In genomic region chr11:95350960-95351359, GRCm38 (mm10) we compare ENCODE assay signal across 12 mouse cellular contexts. TPM values are rescaled to one million over a fixed set of nuclear protein-coding genes. Genes with fewer than 3 reads are reported as not detected.
DNase-seq lines count a peak whose midpoint lies in the region; ATAC-seq and TF ChIP-seq lines count a peak whose summit lies in the region.
"Had no signal": no experiment of that assay in that cellular context is flagged by ENCODE, and none has a peak within 500 bp of the region (broad histone marks: within the 10 kb centered on the region; RNA-seq: fewer than 3 reads in every experiment).

No protein-coding gene starts in this region.

- peaks cover 12% of the 10 kb centered on the region; the same call in 1 of the 2 replicates for H3K36me3 ChIP-seq in kidney, embryonic 14.5 days (ENCODE audit: control insufficient read depth, insufficient read depth, low read length)
- H3K36me3 ChIP-seq in MEL (ENCODE audit: control insufficient read depth in 1 of 2, insufficient read depth in 2 of 2, low read length in 2 of 2) = peaks cover 15 to 33% of the 10 kb centered on the region in 2 experiments
- H3K36me3 ChIP-seq in stomach, postnatal 0 days (ENCODE audit: control insufficient read depth, insufficient read depth, low read length) = no peaks in the 10 kb centered on the region; the same call in 1 of the 2 replicates
- no peaks in the 10 kb centered on the region for H3K36me3 ChIP-seq in midbrain, embryonic 11.5 days (ENCODE audit: control insufficient read depth, insufficient read depth, low read length)

- 91% methylated on average over 3 of the region's 3 CpGs for WGBS in kidney, embryonic 14.5 days
- WGBS in stomach, postnatal 0 days = 66% methylated on average over 3 of the region's 3 CpGs
- 93% methylated on average over 3 of the region's 3 CpGs for WGBS in midbrain, embryonic 11.5 days

- no peaks in the 10 kb centered on the region; the same call in 1 of the 2 replicates for H3K79me2 ChIP-seq in MEL (ENCODE audit: control insufficient read depth, insufficient read depth, low read length, poor library complexity)

- no peaks in the 10 kb centered on the region for H3K9me3 ChIP-seq in kidney, embryonic 14.5 days (ENCODE audit: control insufficient read depth, low read length)
- no peaks in the 10 kb centered on the region for H3K9me3 ChIP-seq in MEL (replicated peaks; ENCODE audit: insufficient read depth, low read length)
- no peaks in the 10 kb centered on the region for H3K9me3 ChIP-seq in stomach, postnatal 0 days (ENCODE audit: control insufficient read depth, low read length)
- no peaks in the 10 kb centered on the region for H3K9me3 ChIP-seq in midbrain, embryonic 11.5 days (ENCODE audit: control insufficient read depth, low read length)
- H3K9me3 ChIP-seq: embryonic facial prominence, embryonic 15.5 days had no signal

- no peak for TF ChIP-seq EP300 in MEL (IDR thresholded peaks at IDR 0.05; ENCODE audit: low read depth in 1 of 2, low read length in 2 of 2)
- no peak for TF ChIP-seq EP300 in stomach, postnatal 0 days (optimal IDR thresholded peaks at IDR 0.05)

- no peak overlapping the region for H3K9ac ChIP-seq in kidney, embryonic 14.5 days (ENCODE audit: low read depth, low read length)
- H3K9ac ChIP-seq in MEL (ENCODE audit: control insufficient read depth, low read depth, low read length, poor library complexity, severe bottlenecking) = no peak overlapping the region
- no peak overlapping the region for H3K9ac ChIP-seq in stomach, postnatal 0 days (ENCODE audit: low read length)
- no peak overlapping the region for H3K9ac ChIP-seq in midbrain, embryonic 11.5 days (ENCODE audit: low read length)
- H3K9ac ChIP-seq: embryonic facial prominence, embryonic 15.5 days had no signal

- ATAC-seq in kidney, embryonic 14.5 days (ENCODE audit: low FRiP score, low TSS enrichment) = no peak
- peak; percentile 92 for ATAC-seq in stomach, postnatal 0 days (ENCODE audit: low FRiP score, low TSS enrichment)
- ATAC-seq in midbrain, embryonic 11.5 days (ENCODE audit: low FRiP score) = no peak
- ATAC-seq in granulocyte monocyte progenitor cell, adult 5-6 weeks (replicated peaks; ENCODE audit: poor library complexity, severe bottlenecking) = no peak

- no peak for TF ChIP-seq POLR2A in MEL (IDR thresholded peaks at IDR 0.05; ENCODE audit: control insufficient read depth in 1 of 2, insufficient read depth in 1 of 2, low read depth in 1 of 2, low read length in 2 of 2, poor library complexity in 1 of 2)

- H3K4me3 ChIP-seq in kidney, embryonic 14.5 days (ENCODE audit: low read length) = no peak overlapping the region
- H3K4me3 ChIP-seq in MEL (ENCODE audit: control insufficient read depth in 1 of 2, insufficient read depth in 1 of 2, low read depth in 2 of 2, low read length in 2 of 2) = no peak overlapping the region
- H3K4me3 ChIP-seq in stomach, postnatal 0 days (ENCODE audit: low read depth, low read length) = no peak overlapping the region
- H3K4me3 ChIP-seq in midbrain, embryonic 11.5 days (ENCODE audit: low read depth, low read length) = no peak overlapping the region
- H3K4me3 ChIP-seq: embryonic facial prominence, embryonic 15.5 days had no signal

- TF ChIP-seq RAD21 in MEL (IDR thresholded peaks at IDR 0.05; ENCODE audit: low read depth, low read length) = no peak

- no peak for TF ChIP-seq CTCF in MEL (IDR thresholded peaks at IDR 0.05 in 2 of 3, conservative IDR thresholded peaks at IDR 0.05 in 1 of 3; ENCODE audit: control insufficient read depth in 1 of 3, insufficient read depth in 1 of 3, low read depth in 2 of 3, low read length in 3 of 3, poor library complexity in 1 of 3, severe bottlenecking in 1 of 3)
- TF ChIP-seq CTCF in stomach, postnatal 0 days (IDR thresholded peaks at IDR 0.05; ENCODE audit: low read depth) = no peak

- H3K27me3 ChIP-seq in kidney, embryonic 14.5 days (ENCODE audit: control insufficient read depth, insufficient read depth, low read length) = no peaks in the 10 kb centered on the region
- H3K27me3 ChIP-seq in MEL (ENCODE audit: control insufficient read depth in 1 of 2, insufficient read depth in 2 of 2, low read length in 2 of 2) = no peaks in the 10 kb centered on the region
- H3K27me3 ChIP-seq in stomach, postnatal 0 days (ENCODE audit: control insufficient read depth, insufficient read depth, low read length) = no peaks in the 10 kb centered on the region
- no peaks in the 10 kb centered on the region for H3K27me3 ChIP-seq in midbrain, embryonic 11.5 days (ENCODE audit: control insufficient read depth, insufficient read depth, low read length)
- H3K27me3 ChIP-seq: embryonic facial prominence, embryonic 15.5 days had no signal

- H3K27ac ChIP-seq in kidney, embryonic 14.5 days (ENCODE audit: low read depth, low read length) = no peak overlapping the region
- no peak overlapping the region for H3K27ac ChIP-seq in MEL (ENCODE audit: control insufficient read depth, low read depth, low read length)
- H3K27ac ChIP-seq in stomach, postnatal 0 days (replicated peaks) = no peak overlapping the region
- no peak overlapping the region for H3K27ac ChIP-seq in midbrain, embryonic 11.5 days (ENCODE audit: low read depth, low read length)
- H3K27ac ChIP-seq: embryonic facial prominence, embryonic 15.5 days; macrophage had no signal

- no peak overlapping the region for H3K4me2 ChIP-seq in kidney, embryonic 14.5 days (replicated peaks; ENCODE audit: low read depth, low read length)
- H3K4me2 ChIP-seq in stomach, postnatal 0 days (replicated peaks; ENCODE audit: low read depth) = no peak overlapping the region
- H3K4me2 ChIP-seq in midbrain, embryonic 11.5 days = no peak overlapping the region
- H3K4me2 ChIP-seq: embryonic facial prominence, embryonic 15.5 days had no signal

- DNase-seq in kidney, adult 11 months = peak; percentile 68
- DNase-seq in MEL (ENCODE audit: low read depth, low spot score) = no peak
- peak; percentile 35 for DNase-seq in kidney, postnatal 10 days
- peak; percentile 58 for DNase-seq in stomach, postnatal 0 days (ENCODE audit: low spot score)
- DNase-seq in midbrain, embryonic 11.5 days (ENCODE audit: low spot score, missing footprints) = no peak
- no peak for DNase-seq in cerebellum, postnatal 14 days
- DNase-seq: heart, postnatal 14 days; right cerebral cortex, postnatal 25 days had no signal

- H3K4me1 ChIP-seq in kidney, embryonic 14.5 days (ENCODE audit: control insufficient read depth, insufficient read depth, low read length) = no peaks in the 10 kb centered on the region; the same call in 1 of the 2 replicates
- H3K4me1 ChIP-seq in MEL (ENCODE audit: control insufficient read depth in 1 of 2, insufficient read depth in 2 of 2, low read length in 2 of 2) = peaks cover 29 to 32% of the 10 kb centered on the region in 2 experiments
- H3K4me1 ChIP-seq in stomach, postnatal 0 days (replicated peaks; ENCODE audit: control insufficient read depth, insufficient read depth) = no peaks in the 10 kb centered on the region
- no peaks in the 10 kb centered on the region for H3K4me1 ChIP-seq in midbrain, embryonic 11.5 days (ENCODE audit: control insufficient read depth, insufficient read depth, low read length)

TF ChIP-seq in MEL, 35 proteins besides CTCF, POLR2A, EP300 and RAD21:
- TF ChIP-seq BHLHE40 (IDR thresholded peaks at IDR 0.05; ENCODE audit: borderline replicate concordance, low read depth, low read length) (no peak), ZNF384 (IDR thresholded peaks at IDR 0.05; ENCODE audit: low read depth, low read length) (no peak), USF1 (IDR thresholded peaks at IDR 0.05; ENCODE audit: low read depth, low read length) (peak; percentile 63)
TF ChIP-seq in MEL: peak in this region for 1.

RNA-seq across cellular contexts. Expression of gene Fam117a, which starts 14.1 kb away (rescaled TPM):
- 11.9 and 13.0 TPM in 2 replicates for polyA plus RNA-seq in kidney, embryonic 14.5 days (2014; fragmentation: Nextera tagmentation; extraction: Ambion mirVana)
- total RNA-seq in MEL (2012; rRNA removed) = 37.1 and 49.9 TPM in 2 replicates
- polyA plus RNA-seq in MEL (2012; ENCODE audit: insufficient read depth in 1 of 2, insufficient read length in 2 of 2, low read depth in 1 of 2, low replicate concordance in 2 of 2, missing spikeins in 1 of 2) = 100 to 1,000 TPM in 1 of 2 experiments, not detected in 1; 116 TPM
- 5.7 and 6.7 TPM in 2 replicates for polyA plus RNA-seq in stomach, postnatal 0 days (2015; fragmentation: Nextera tagmentation; extraction: Ambion mirVana)
- 7.5 and 7.6 TPM in 2 replicates for polyA plus RNA-seq in midbrain, embryonic 11.5 days (2014; fragmentation: Nextera tagmentation; extraction: Ambion mirVana)
- 127 and 147 TPM in 2 replicates for total RNA-seq in granulocyte monocyte progenitor cell, adult 5-6 weeks (2014; fragmentation: Nextera tagmentation)
- total RNA-seq in granulocyte monocyte progenitor cell, adult 5-6 weeks (2017) = 90.2 and 90.8 TPM in 2 replicates

RNA-seq across cellular contexts. Expression of gene Slc35b1, which starts 33.5 kb away (rescaled TPM):
- polyA plus RNA-seq in kidney, embryonic 14.5 days (2014; fragmentation: Nextera tagmentation; extraction: Ambion mirVana) = 94.4 and 111 TPM in 2 replicates
- total RNA-seq in MEL (2012; rRNA removed) = 51.8 and 59.1 TPM in 2 replicates
- polyA plus RNA-seq in MEL (2012; ENCODE audit: insufficient read depth in 1 of 2, insufficient read length in 2 of 2, low read depth in 1 of 2, low replicate concordance in 2 of 2, missing spikeins in 1 of 2) = 10 to 100 TPM in 1 of 2 experiments, not detected in 1; 82.4 TPM
- polyA plus RNA-seq in stomach, postnatal 0 days (2015; fragmentation: Nextera tagmentation; extraction: Ambion mirVana) = 106 and 110 TPM in 2 replicates
- polyA plus RNA-seq in midbrain, embryonic 11.5 days (2014; fragmentation: Nextera tagmentation; extraction: Ambion mirVana) = 130 and 133 TPM in 2 replicates
- total RNA-seq in granulocyte monocyte progenitor cell, adult 5-6 weeks (2014; fragmentation: Nextera tagmentation) = 66.6 and 71.2 TPM in 2 replicates
- total RNA-seq in granulocyte monocyte progenitor cell, adult 5-6 weeks (2017) = 82.3 and 85.1 TPM in 2 replicates

RNA-seq across cellular contexts. Expression of gene Kat7, which starts 40.9 kb away (rescaled TPM):
- 55.5 and 80.1 TPM in 2 replicates for polyA plus RNA-seq in kidney, embryonic 14.5 days (2014; fragmentation: Nextera tagmentation; extraction: Ambion mirVana)
- total RNA-seq in MEL (2012; rRNA removed) = 81.4 and 83.1 TPM in 2 replicates
- polyA plus RNA-seq in MEL (2012; ENCODE audit: insufficient read depth in 1 of 2, insufficient read length in 2 of 2, low read depth in 1 of 2, low replicate concordance in 2 of 2, missing spikeins in 1 of 2) = 100 to 1,000 TPM in 1 of 2 experiments, 10 to 100 TPM in 1; 95.4 to 100 TPM
- polyA plus RNA-seq in stomach, postnatal 0 days (2015; fragmentation: Nextera tagmentation; extraction: Ambion mirVana) = 25.0 and 27.2 TPM in 2 replicates
- 75.8 and 80.9 TPM in 2 replicates for polyA plus RNA-seq in midbrain, embryonic 11.5 days (2014; fragmentation: Nextera tagmentation; extraction: Ambion mirVana)
- 75.0 and 78.0 TPM in 2 replicates for total RNA-seq in granulocyte monocyte progenitor cell, adult 5-6 weeks (2014; fragmentation: Nextera tagmentation)
- 71.7 and 77.2 TPM in 2 replicates for total RNA-seq in granulocyte monocyte progenitor cell, adult 5-6 weeks (2017)

Comparison
In these comparisons a context has a peak if more than half of its experiments do, and no peak if none do; other contexts are left out.
1. DNase-seq: peak in kidney, adult 11 months (single experiment), kidney, postnatal 10 days (single experiment) and stomach, postnatal 0 days (single experiment); none in MEL (single experiment), midbrain, embryonic 11.5 days (single experiment) and cerebellum, postnatal 14 days (0 of 2).